Mouse (Mus musculus) kidney, embryonic 16.5 days (tissue): ENCODE measurements around the gene Slfnl1. TPM values are rescaled to one million over a fixed set of nuclear protein-coding genes. Genes with fewer than 3 reads are reported as not detected.

Experiments
- ATAC-seq: fragments of 200-750 bp; cut with Nextera tagmentation; 2 replicates; pipeline ENCODE4 v1.8.0; 2017; ENCODE audit warnings: moderate TSS enrichment; ENCODE audit not compliant: low FRiP score, low TSS enrichment
- H3K27ac ChIP-seq: fragments of 300-500 bp; sonication (generic); 2 replicates; pipeline ENCODE4 v1.5.1; 2014; ENCODE audit warnings: low read length
- H3K27me3 ChIP-seq: fragments of 300-500 bp; sonication (generic); 2 replicates; pipeline ENCODE4 v1.6.1; 2014; ENCODE audit warnings: low read length, control low read depth, mixed read lengths; ENCODE audit not compliant: insufficient read depth
- H3K36me3 ChIP-seq: fragments of 300-500 bp; sonication (generic); 2 replicates; pipeline ENCODE4 v1.6.1; 2014; ENCODE audit warnings: low read length, control low read depth, mixed read lengths; ENCODE audit not compliant: insufficient read depth
- H3K4me1 ChIP-seq: fragments of 300-500 bp; sonication (generic); 2 replicates; pipeline ENCODE4 v1.6.1; 2014; ENCODE audit warnings: low read length, control low read depth, mixed read lengths; ENCODE audit not compliant: insufficient read depth
- H3K4me2 ChIP-seq: fragments of 300-500 bp; sonication (generic); replicated peaks from 2 replicates; pipeline ENCODE4 v1.6.1; 2014; ENCODE audit warnings: low read depth, low read length
- H3K4me3 ChIP-seq: fragments of 300-500 bp; sonication (generic); 2 replicates; pipeline ENCODE4 v1.5.1; 2014; ENCODE audit warnings: mild to moderate bottlenecking, low read length
- H3K9ac ChIP-seq: fragments of 300-500 bp; sonication (generic); replicated peaks from 2 replicates; pipeline ENCODE4 v1.6.1; 2014; ENCODE audit warnings: low read length
- H3K9me3 ChIP-seq: fragments of 300-500 bp; sonication (generic); 2 replicates; pipeline ENCODE4 v1.6.1; 2016; ENCODE audit warnings: low read length, control low read depth
- WGBS: fragments of 180-500 bp; shearing (Covaris S2); extraction: QIAGEN DNeasy Blood & Tissue Kit; methylation state at CpG from one replicate; pipeline ENCODE4 v1.1.7; 2014; 5-methylcytosine and 5-hydroxymethylcytosine counted together
- polyA plus RNA-seq: library from polyadenylated mRNA; unstranded; fragments of >200 nt; fragmentation: Nextera tagmentation; extraction: Ambion mirVana; gene quantifications from 2 replicates; pipeline ENCODE4 v1.2.1, GENCODE M21; 2015

The Slfnl1 gene
- not detected in 2 replicates for polyA plus RNA-seq

DNA sequence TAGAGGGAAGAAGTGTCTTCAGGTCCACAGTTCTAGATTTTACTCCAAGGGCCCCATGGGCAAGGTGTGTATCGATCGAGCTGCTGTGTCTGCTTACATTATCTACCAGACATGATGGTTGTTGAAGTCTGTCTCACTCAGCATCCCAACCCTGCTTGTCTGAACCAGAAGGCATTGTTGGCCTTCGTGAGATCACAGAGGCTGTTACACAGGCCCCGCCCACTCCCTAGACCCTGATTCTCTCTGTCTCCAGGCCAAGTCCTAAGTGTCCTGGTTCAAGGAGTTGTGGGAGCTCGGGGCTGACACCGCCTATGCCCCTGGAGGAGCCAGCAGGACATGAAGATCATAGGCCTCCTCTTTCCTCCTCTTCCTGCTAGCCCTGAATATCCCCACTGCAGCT, at the start of gene Slfnl1:
Slfnl1 (plus strand) TSS at position 246 of the 400 bp plus-strand sequence.
- Histone ChIP-seq H3K9me3 (no peaks in the 10 kb centered on the region), H3K4me2 (no peak within 1 kb of the TSS), H3K4me1 (no peaks in the 10 kb centered on the region), H3K4me3 (no peak within 1 kb of the TSS), H3K27ac (no peak within 1 kb of the TSS), H3K9ac (no peak within 1 kb of the TSS), H3K27me3 (no peaks in the 10 kb centered on the region), H3K36me3 (peaks cover 20% of the 10 kb centered on the region)
- no peak for ATAC-seq
- WGBS = 86% methylated on average over 6 of the region's 6 CpGs

- 34% methylated on average over 1 of the region's 1 CpGs for WGBS
- H3K9me3 ChIP-seq = no peaks in the 10 kb centered on the region
- H3K27me3 ChIP-seq = no peaks in the 10 kb centered on the region
- peaks cover 3% of the 10 kb centered on the region; the same call in 1 of the 2 replicates for H3K4me1 ChIP-seq
- no peak overlapping the region for H3K4me3 ChIP-seq
- no peak overlapping the region for H3K27ac ChIP-seq
- H3K36me3 ChIP-seq = peaks cover 8% of the 10 kb centered on the region; the same call in 1 of the 2 replicates
- H3K4me2 ChIP-seq = no peak overlapping the region
- ATAC-seq = no peak
- H3K9ac ChIP-seq = no peak overlapping the region
Observed at GRCm38 (mm10) chr4:120487707-120488106, 44.3 kb upstream of the Slfnl1 start.

GRCm38 (mm10) chr4:120506955-120507354, 25.1 kb upstream of the Slfnl1 start:
- no peak overlapping the region for H3K9ac ChIP-seq
- H3K9me3 ChIP-seq = peaks cover 7% of the 10 kb centered on the region; the same call in 1 of the 2 replicates
- H3K4me3 ChIP-seq = no peak overlapping the region
- no peak overlapping the region for H3K4me2 ChIP-seq
- no peaks in the 10 kb centered on the region for H3K27me3 ChIP-seq
- no peak overlapping the region for H3K27ac ChIP-seq
- H3K36me3 ChIP-seq = peaks cover 32% of the 10 kb centered on the region
- 91% methylated on average over 1 of the region's 1 CpGs for WGBS
- no peak for ATAC-seq
- H3K4me1 ChIP-seq = no peaks in the 10 kb centered on the region

DNA sequence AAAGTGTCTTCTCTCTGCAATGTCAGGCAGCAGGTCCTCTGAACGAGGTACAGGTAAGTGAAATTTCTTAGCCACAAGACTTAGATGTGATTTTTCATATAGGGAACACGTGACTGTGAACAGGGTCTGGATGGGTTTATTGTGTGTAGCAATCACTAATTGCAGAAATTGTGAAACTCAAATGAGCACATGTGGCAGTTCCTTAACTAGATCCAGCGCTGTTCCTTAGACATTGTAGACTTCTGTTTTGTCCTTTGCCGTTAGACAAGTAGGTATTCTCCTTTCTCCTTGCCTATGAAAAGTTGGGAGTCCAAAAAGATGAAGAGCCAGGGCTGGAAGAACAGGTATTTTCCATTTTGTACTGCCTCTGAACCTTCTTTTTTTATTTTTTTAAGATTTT, 20.8 kb upstream of the Slfnl1 start:
- peaks cover 35% of the 10 kb centered on the region for H3K36me3 ChIP-seq
- ATAC-seq = no peak
- 94% methylated on average over 4 of the region's 4 CpGs for WGBS

DNA sequence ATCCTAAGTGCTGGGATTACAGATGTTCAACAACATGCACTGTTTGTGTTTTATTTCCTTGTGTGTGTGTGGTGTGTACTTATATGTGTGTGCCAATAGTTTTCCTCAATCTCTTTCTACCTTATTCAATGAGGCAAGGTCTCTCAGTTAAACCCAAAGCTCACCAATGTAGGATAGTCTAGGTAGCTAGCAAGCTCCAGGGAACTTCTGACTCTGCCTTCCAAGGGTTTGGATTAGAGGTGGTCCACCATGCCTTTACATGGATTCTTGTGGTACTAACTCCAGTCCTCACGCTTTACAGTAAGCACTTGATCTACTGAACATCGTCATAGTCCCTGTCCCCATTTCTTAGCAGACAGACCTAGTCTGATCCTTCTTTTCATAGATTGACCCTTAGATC, 17.7 kb upstream of the Slfnl1 start:
- no peaks in the 10 kb centered on the region for H3K4me1 ChIP-seq
- H3K27ac ChIP-seq = no peak overlapping the region
- no peak overlapping the region for H3K9ac ChIP-seq
- H3K4me2 ChIP-seq = no peak overlapping the region
- WGBS = 98% methylated on average over 2 of the region's 2 CpGs
- H3K36me3 ChIP-seq = peaks cover 41% of the 10 kb centered on the region
- 0 out of 2 replicates have a peak, but pooled peaks cover 3% of the 10 kb centered on the region for H3K9me3 ChIP-seq
- H3K27me3 ChIP-seq = no peaks in the 10 kb centered on the region
- no peak overlapping the region for H3K4me3 ChIP-seq
- ATAC-seq = no peak

More for the DNA sequence above, 20.8 kb upstream of the Slfnl1 start:
- H3K9ac ChIP-seq = no peak overlapping the region
- H3K27ac ChIP-seq = no peak overlapping the region
- no peak overlapping the region for H3K4me2 ChIP-seq
- H3K9me3 ChIP-seq = peaks cover 7% of the 10 kb centered on the region; the same call in 1 of the 2 replicates
- no peaks in the 10 kb centered on the region for H3K4me1 ChIP-seq
- H3K4me3 ChIP-seq = no peak overlapping the region
- H3K27me3 ChIP-seq = no peaks in the 10 kb centered on the region

DNA sequence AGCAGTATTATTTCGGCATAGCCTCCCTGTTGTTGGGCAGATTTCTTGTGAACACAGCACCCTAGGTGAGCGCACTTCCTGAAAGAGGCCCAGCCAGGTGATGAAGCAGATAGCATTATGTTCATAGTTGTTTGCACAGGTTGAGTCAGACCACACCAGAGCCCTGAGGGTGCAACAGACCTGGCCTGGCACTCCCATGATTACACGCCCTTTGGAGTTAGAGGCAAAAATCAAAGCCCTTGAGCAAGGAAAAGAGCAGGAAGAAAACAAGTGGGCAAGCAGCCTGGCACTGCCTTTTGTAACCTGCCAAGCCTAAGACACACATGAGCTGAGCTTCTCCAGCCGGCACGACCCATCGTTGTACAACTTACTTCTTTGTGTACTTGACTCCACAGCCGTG, 15.5 kb upstream of the Slfnl1 start:
- no peak overlapping the region for H3K27ac ChIP-seq
- no peak overlapping the region for H3K4me3 ChIP-seq
- H3K36me3 ChIP-seq = peaks cover 34% of the 10 kb centered on the region
- ATAC-seq = no peak
- H3K4me1 ChIP-seq = no peaks in the 10 kb centered on the region
- H3K9ac ChIP-seq = no peak overlapping the region
- no peaks in the 10 kb centered on the region for H3K9me3 ChIP-seq
- 88% methylated on average over 7 of the region's 7 CpGs for WGBS
- no peaks in the 10 kb centered on the region for H3K27me3 ChIP-seq
- no peak overlapping the region for H3K4me2 ChIP-seq

- no peak overlapping the region for H3K4me3 ChIP-seq
- H3K36me3 ChIP-seq = peaks cover 34% of the 10 kb centered on the region
- no peak overlapping the region for H3K4me2 ChIP-seq
- H3K9me3 ChIP-seq = no peaks in the 10 kb centered on the region
- no peaks in the 10 kb centered on the region for H3K4me1 ChIP-seq
- ATAC-seq = no peak
- WGBS = 84% methylated on average over 7 of the region's 7 CpGs
- no peaks in the 10 kb centered on the region for H3K27me3 ChIP-seq
- no peak overlapping the region for H3K9ac ChIP-seq
- H3K27ac ChIP-seq = no peak overlapping the region
Observed at GRCm38 (mm10) chr4:120516907-120517306, 15.1 kb upstream of the Slfnl1 start.

DNA sequence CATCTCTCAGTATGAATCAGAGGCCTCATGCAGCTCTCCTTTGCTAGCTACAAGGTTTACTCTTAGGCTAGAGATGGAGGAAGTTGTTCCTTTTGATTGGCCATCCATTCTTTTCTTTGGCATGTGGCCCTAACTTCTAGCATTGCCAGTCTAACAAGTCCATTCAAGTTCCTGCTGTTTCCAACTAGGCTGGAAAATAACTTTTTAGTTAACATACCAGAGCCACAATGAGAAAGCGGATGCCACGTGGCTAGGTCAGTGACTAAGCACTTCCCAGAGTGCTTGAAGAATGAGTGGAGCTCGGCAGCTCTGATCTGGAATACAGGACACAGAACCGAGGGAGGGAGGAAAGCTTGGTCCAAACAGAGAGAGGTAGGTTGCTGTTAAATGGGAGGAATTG, 14.7 kb upstream of the Slfnl1 start:
- Histone ChIP-seq H3K9ac (no peak overlapping the region), H3K9me3 (no peaks in the 10 kb centered on the region), H3K36me3 (peaks cover 38% of the 10 kb centered on the region), H3K27ac (no peak overlapping the region), H3K4me2 (no peak overlapping the region), H3K27me3 (no peaks in the 10 kb centered on the region), H3K4me1 (no peaks in the 10 kb centered on the region), H3K4me3 (no peak overlapping the region)
- WGBS = 77% methylated on average over 4 of the region's 4 CpGs
- ATAC-seq = no peak

DNA sequence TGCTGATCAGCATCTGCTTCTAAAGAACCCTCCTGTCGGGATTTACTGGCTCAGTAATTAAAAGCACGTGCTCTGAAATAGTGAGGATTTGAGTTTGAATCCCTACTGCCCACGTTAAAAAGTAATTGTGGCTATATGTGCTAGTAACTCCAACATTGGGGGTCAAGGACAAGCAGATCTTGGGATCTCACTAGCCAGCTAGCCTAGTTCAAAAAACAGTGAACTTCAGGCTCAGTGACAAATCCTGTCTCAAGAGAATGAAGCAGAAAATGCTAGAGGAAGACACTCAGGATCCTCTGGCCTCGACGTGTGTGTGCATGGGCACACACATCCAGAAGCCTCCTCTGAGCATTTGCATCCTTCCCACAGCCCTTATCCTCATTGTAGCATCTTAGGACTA, 10.3 kb upstream of the Slfnl1 start:
- no peak overlapping the region for H3K4me3 ChIP-seq
- H3K27me3 ChIP-seq = no peaks in the 10 kb centered on the region
- H3K9ac ChIP-seq = no peak overlapping the region
- H3K36me3 ChIP-seq = peaks cover 54% of the 10 kb centered on the region
- H3K27ac ChIP-seq = no peak overlapping the region
- 88% methylated on average over 5 of the region's 5 CpGs for WGBS
- no peaks in the 10 kb centered on the region for H3K4me1 ChIP-seq
- ATAC-seq = no peak
- no peak overlapping the region for H3K4me2 ChIP-seq
- H3K9me3 ChIP-seq = no peaks in the 10 kb centered on the region

DNA sequence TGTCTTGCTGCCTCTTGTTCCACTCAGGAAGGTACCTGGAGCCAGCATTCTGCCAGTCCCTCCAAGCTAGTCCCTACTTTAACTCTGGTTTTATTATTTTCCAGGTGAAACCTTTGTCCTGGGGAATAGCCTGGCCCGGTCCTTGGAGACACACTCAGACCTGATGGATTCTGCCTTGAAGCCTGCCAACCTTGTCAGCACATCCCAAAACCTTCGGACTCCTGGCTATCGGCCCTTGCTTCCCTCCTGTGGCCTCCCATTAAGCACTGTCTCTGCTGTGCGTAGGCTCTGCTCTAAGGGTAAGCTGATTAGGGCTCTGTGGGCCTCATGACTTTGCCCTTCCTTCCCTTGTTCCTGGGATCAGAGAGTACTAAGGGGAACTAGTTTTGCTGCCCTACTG, 9.7 kb upstream of the Slfnl1 start:
- Histone ChIP-seq H3K4me3 (no peak overlapping the region), H3K36me3 (peaks cover 50% of the 10 kb centered on the region), H3K27ac (no peak overlapping the region), H3K4me1 (no peaks in the 10 kb centered on the region), H3K4me2 (no peak overlapping the region), H3K9me3 (no peaks in the 10 kb centered on the region), H3K9ac (no peak overlapping the region), H3K27me3 (no peaks in the 10 kb centered on the region)
- ATAC-seq = no peak
- 91% methylated on average over 4 of the region's 4 CpGs for WGBS
